Mouse (Mus musculus) forebrain, embryonic 15.5 days (tissue): Measurements from ENCODE around the gene Igf2. TPM values are rescaled to one million over a fixed set of nuclear protein-coding genes. Genes with fewer than 3 reads are reported as not detected.

Experiments
- ATAC-seq: fragments of 200-750 bp; cut with Nextera tagmentation; replicated peaks from 2 replicates; pipeline ENCODE4 v1.8.0; 2017; ENCODE audit warnings: mild to moderate bottlenecking, moderate TSS enrichment, moderate library complexity
- H3K27ac ChIP-seq: fragments of 300-500 bp; sonication (generic); replicated peaks from 2 replicates; pipeline ENCODE4 v1.5.1; 2015; ENCODE audit warnings: mild to moderate bottlenecking, inconsistent platforms
- H3K27me3 ChIP-seq: fragments of 300-500 bp; sonication (generic); 2 replicates; pipeline ENCODE4 v1.6.1; 2015; ENCODE audit warnings: inconsistent platforms
- H3K36me3 ChIP-seq: fragments of 300-500 bp; sonication (generic); 2 replicates; pipeline ENCODE4 v1.6.1; 2015; ENCODE audit warnings: mild to moderate bottlenecking, inconsistent platforms
- H3K4me1 ChIP-seq: fragments of 300-500 bp; sonication (generic); 2 replicates; pipeline ENCODE4 v1.6.1; 2015; ENCODE audit warnings: inconsistent platforms
- H3K4me2 ChIP-seq: fragments of 300-500 bp; sonication (generic); replicated peaks from 2 replicates; pipeline ENCODE4 v1.6.1; 2015; ENCODE audit warnings: mild to moderate bottlenecking, inconsistent platforms
- H3K4me3 ChIP-seq: fragments of 300-500 bp; sonication (generic); 2 replicates; pipeline ENCODE4 v1.5.1; 2015; ENCODE audit warnings: mild to moderate bottlenecking, inconsistent platforms
- H3K9ac ChIP-seq: fragments of 300-500 bp; sonication (generic); replicated peaks from 2 replicates; pipeline ENCODE4 v1.6.1; 2015; ENCODE audit warnings: mild to moderate bottlenecking, inconsistent platforms
- H3K9me3 ChIP-seq: fragments of 300-500 bp; sonication (generic); 2 replicates; pipeline ENCODE4 v1.6.1; 2016; ENCODE audit warnings: inconsistent platforms
- WGBS: fragments of 180-500 bp; shearing (Covaris S2); methylation state at CpG from one replicate; pipeline ENCODE4 v1.1.7; 2015; ENCODE audit warnings: mixed read lengths; 5-methylcytosine and 5-hydroxymethylcytosine counted together
- polyA plus RNA-seq: library from polyadenylated mRNA; unstranded; fragments of >200 nt; fragmentation: Nextera tagmentation; extraction: Ambion mirVana; gene quantifications from 2 replicates; pipeline ENCODE4 v1.2.1, GENCODE M21; 2015

The Igf2 gene
- 60.0 and 64.7 TPM in 2 replicates for polyA plus RNA-seq

DNA sequence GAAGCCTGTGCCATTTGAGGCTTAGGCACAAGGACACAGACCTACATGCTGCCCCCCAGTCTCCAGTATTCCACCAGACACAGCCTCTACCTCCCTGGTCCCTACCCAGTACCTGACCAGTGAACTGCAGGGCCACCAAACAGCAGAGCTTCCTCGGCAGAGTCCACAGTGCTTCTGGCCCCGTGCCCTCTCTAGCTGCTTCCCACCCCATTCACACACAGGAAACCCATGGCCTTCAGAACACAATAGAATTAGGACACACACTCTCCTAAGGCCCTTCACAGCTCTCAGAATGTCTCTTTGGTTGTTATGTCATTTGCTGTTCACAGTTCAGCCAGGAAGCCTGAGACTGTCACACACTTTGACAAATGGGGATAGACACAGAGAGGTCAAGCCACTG is at the start of gene Igf2:
TSS of gene Igf2 (minus strand) at position 158 of the 400 bp plus-strand sequence.
- H3K4me1 ChIP-seq: peaks cover 12% of the 10 kb centered on the region
- H3K27me3 ChIP-seq: peaks cover 48% of the 10 kb centered on the region
- 66% methylated on average over 2 of the region's 2 CpGs for WGBS
- no peak within 1 kb of the TSS for H3K4me3 ChIP-seq
- no peak within 1 kb of the TSS for H3K27ac ChIP-seq
- H3K9me3 ChIP-seq: no peaks in the 10 kb centered on the region
- no peak within 1 kb of the TSS for H3K9ac ChIP-seq
- no peak within 1 kb of the TSS for H3K4me2 ChIP-seq
- ATAC-seq: no peak
- H3K36me3 ChIP-seq: no peaks in the 10 kb centered on the region

DNA sequence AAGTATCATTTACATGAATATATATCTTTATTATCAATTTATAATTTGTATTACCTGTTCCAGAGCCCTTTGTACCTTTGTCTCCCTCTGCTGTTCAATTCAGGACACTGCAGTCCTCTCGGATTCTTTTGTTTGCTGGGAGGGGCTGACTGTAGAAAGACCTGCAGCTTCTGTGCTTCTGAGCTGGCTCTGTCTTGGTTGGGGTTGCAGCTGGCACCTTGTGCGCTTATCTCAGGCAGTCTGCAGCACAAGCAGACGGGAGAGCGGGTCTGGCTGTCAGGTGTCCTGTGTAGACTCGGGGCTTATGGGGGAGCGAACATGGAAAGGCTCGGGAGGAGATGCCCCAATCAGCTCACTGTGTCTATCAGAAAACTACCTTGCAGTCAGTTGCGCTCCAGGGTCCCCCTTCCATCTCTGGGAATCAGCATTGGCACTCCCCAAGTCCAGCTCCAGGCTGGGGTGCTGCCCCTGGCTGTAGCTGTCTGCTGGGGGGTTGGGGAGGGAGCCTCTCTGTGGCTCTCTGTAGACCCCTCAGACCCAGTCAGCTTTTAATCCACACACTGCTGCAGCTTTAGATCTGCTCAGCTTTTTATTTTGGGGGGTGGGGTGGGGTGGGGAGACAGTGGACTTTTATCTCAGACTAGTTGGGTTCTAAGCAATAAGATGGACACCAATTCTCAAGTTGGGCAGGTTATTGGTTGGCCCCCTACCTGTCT is 48.3 kb upstream of the Igf2 start:
- peak; percentile 63; the same call in 1 of the 2 replicates for ATAC-seq

DNA sequence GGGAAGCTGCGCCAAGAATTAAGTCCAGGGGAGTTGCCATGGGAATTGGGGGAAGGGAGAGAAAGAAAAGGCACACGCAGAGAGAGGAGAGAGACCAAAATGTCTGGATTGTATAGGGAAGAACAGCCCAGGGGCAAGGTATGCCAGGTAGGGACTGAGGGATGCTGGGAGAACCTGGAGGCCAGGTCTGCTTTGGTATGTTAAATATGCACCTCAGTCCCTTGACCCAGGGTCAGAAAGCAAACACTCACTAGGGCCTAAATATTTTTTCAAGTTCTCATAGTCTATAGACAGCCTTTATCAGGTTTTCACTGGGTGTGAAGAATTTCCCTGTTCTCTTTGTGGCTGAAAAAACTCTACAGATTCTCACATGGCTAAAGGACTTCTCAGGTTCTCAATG is 40.3 kb upstream of the Igf2 start:
- Histone ChIP-seq H3K9me3 (no peaks in the 10 kb centered on the region), H3K27me3 (no peaks in the 10 kb centered on the region), H3K4me3 (no peak overlapping the region), H3K4me2 (no peak overlapping the region), H3K36me3 (no peaks in the 10 kb centered on the region), H3K9ac (no peak overlapping the region), H3K4me1 (no peaks in the 10 kb centered on the region), H3K27ac (no peak overlapping the region)
- 78% methylated on average over 2 of the region's 2 CpGs for WGBS
- no peak for ATAC-seq

More for the DNA sequence above, 48.3 kb upstream of the Igf2 start:
- 15% methylated on average over 8 of the region's 8 CpGs for WGBS
- Histone ChIP-seq H3K27ac (no peak overlapping the region; the same call in 1 of the 2 replicates), H3K9me3 (no peaks in the 10 kb centered on the region), H3K4me1 (no peaks in the 10 kb centered on the region), H3K4me3 (peak overlapping the region; percentile 35), H3K36me3 (no peaks in the 10 kb centered on the region), H3K9ac (peak overlapping the region; percentile 54), H3K4me2 (peak overlapping the region; percentile 45), H3K27me3 (no peaks in the 10 kb centered on the region)

DNA sequence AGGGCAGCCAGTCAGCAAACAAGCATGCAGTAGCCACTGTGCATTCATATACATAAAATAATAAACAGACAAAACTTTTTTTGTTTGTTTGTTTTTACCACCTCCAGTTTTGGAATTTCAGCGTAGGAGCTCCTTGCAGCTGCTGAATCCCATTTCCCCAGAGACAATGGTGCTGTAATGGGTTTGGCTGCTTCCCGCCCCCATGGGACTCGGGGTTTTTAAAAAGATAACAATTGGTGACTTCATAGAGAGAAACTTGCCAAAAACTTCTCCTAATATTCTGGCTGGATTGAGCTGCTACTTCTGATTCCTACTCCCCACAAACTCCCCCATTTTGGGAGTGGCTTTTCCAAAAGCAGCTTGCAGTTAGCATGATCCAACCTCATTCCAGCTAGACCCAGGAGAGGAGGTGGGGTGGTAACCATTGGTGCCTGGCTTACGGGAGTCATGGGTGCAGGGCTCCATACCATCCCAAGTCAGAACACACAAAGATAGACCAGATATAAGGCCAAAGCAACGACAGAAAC is 32.8 kb upstream of the Igf2 start:
- H3K4me3 ChIP-seq: no peak overlapping the region
- no peak for ATAC-seq
- no peak overlapping the region for H3K9ac ChIP-seq
- H3K27ac ChIP-seq: no peak overlapping the region
- H3K4me1 ChIP-seq: no peaks in the 10 kb centered on the region
- WGBS: 62% methylated on average over 5 of the region's 5 CpGs
- H3K36me3 ChIP-seq: no peaks in the 10 kb centered on the region
- H3K27me3 ChIP-seq: no peaks in the 10 kb centered on the region
- H3K9me3 ChIP-seq: no peaks in the 10 kb centered on the region
- no peak overlapping the region for H3K4me2 ChIP-seq

DNA sequence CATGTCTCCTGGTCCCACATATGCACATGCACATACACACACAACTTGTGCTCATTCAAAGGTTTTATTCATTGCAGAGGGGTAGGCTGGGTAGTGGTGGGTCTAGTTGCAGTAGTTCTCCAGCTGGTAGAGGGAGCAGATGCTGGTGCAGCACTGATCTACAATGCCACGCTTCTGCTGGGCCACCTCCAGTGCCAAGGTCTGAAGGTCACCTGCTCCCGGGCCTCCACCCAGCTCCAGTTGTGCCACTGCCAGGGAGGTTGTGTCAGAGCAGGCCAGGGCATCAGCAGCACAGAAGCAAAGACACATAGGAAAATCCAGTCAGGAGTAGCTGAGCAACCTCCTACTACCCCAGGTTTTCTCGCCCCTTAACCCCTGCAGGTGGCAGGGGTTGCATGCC is 12.0 kb upstream of the Igf2 start:
- Histone ChIP-seq H3K27ac (no peak overlapping the region), H3K9ac (no peak overlapping the region), H3K36me3 (no peaks in the 10 kb centered on the region), H3K9me3 (no peaks in the 10 kb centered on the region), H3K27me3 (no peaks in the 10 kb centered on the region), H3K4me1 (no peaks in the 10 kb centered on the region), H3K4me2 (no peak overlapping the region), H3K4me3 (no peak overlapping the region)
- 88% methylated on average over 3 of the region's 3 CpGs for WGBS
- ATAC-seq: no peak

DNA sequence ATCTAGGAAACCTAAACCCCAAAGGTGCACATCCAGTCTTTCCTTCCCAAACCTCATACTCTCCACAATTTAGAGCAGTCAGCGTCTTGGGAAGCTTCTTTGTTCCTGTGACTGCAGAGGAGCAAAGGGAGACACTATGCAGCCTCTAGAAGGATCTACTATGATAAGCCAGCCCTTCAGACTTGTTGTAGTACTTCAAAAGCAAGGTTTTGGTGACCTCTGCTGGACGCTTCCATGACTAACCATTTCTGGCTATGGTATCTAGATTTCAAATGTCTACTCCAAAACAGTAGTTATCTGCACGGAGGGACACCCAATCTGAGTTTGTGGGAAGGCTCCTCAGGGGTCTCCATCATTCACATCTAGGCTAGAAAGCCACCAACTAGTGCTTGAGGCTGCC is 9.0 kb upstream of the Igf2 start:
- no peak for ATAC-seq
- H3K27me3 ChIP-seq: no peaks in the 10 kb centered on the region
- H3K4me1 ChIP-seq: no peaks in the 10 kb centered on the region
- H3K9me3 ChIP-seq: no peaks in the 10 kb centered on the region
- no peaks in the 10 kb centered on the region for H3K36me3 ChIP-seq
- H3K27ac ChIP-seq: no peak overlapping the region
- H3K4me3 ChIP-seq: no peak overlapping the region
- no peak overlapping the region for H3K4me2 ChIP-seq
- 11% methylated on average over 3 of the region's 3 CpGs for WGBS
- H3K9ac ChIP-seq: no peak overlapping the region

DNA sequence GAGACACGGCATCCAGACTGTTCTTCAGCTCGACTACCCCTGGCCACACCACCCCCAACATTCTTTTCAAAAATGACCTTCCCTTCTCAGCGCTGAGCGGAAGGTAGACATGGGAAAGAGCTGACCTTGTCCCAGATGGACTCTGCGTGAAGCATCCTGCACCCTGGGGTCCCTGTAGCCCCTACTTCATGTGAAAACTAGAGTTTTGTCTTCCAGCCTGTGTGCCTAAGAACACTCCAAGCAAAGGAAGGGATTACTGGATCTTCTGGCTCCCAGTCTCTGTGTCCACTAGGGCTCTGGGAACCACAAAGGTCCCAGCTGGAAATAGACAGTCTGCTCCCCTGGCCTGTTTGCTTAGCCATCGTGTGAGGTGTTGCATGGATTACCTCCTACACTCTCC is 8.5 kb upstream of the Igf2 start:
- no peak for ATAC-seq
- H3K36me3 ChIP-seq: no peaks in the 10 kb centered on the region
- no peak overlapping the region for H3K9ac ChIP-seq
- no peak overlapping the region for H3K4me2 ChIP-seq
- H3K4me1 ChIP-seq: no peaks in the 10 kb centered on the region
- no peaks in the 10 kb centered on the region for H3K9me3 ChIP-seq
- WGBS: 70% methylated on average over 6 of the region's 6 CpGs
- no peak overlapping the region for H3K4me3 ChIP-seq
- H3K27ac ChIP-seq: no peak overlapping the region
- no peaks in the 10 kb centered on the region for H3K27me3 ChIP-seq

DNA sequence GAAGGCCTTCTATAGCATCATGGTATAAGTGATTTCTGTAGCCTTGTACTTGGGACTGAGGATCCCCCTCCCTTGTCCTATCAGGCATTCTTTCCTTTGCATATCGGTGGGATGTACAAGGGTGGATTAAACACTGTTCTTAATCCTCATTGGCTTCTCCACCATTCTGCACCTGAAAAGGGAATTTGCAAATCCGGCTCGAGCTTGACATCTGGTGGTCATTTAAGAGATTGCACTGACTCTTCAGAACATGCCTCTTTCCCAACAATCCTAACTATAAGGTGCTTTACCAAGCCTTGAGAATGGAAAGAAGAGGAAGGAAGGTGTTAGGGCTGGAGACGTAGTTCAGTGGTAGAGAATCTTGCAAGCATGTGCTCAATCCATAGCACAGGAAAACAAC is 5.5 kb upstream of the Igf2 start:
- no peak overlapping the region for H3K9ac ChIP-seq
- peak; percentile 36; the same call in 1 of the 2 replicates for ATAC-seq
- no peaks in the 10 kb centered on the region for H3K36me3 ChIP-seq
- no peak overlapping the region for H3K4me2 ChIP-seq
- 8% methylated on average over 4 of the region's 4 CpGs for WGBS
- H3K9me3 ChIP-seq: no peaks in the 10 kb centered on the region
- H3K27ac ChIP-seq: no peak overlapping the region
- no peak overlapping the region for H3K4me3 ChIP-seq
- H3K4me1 ChIP-seq: peaks cover 7% of the 10 kb centered on the region; the same call in 1 of the 2 replicates
- H3K27me3 ChIP-seq: no peaks in the 10 kb centered on the region

DNA sequence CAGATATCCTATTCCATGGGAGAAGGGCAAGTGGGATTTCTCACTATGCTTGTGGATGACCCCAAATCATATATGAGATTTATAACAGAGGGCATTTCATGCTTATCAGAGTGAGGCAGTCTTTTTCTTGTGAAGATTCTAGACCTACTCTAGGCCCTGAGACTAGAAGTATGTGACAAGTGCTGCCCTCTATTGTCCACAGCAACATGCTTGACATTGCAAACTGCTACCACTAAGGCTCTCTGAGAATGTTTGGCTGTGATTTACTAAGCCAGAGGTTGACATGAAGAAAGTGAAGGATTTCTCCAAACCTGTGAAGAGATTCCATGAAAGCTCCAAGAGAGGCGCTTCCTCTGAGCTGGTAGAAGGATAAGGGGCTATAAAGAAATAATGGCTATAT is 4.5 kb upstream of the Igf2 start:
- Histone ChIP-seq H3K36me3 (no peaks in the 10 kb centered on the region), H3K4me1 (peaks cover 7% of the 10 kb centered on the region; the same call in 1 of the 2 replicates), H3K9me3 (no peaks in the 10 kb centered on the region), H3K27me3 (peaks cover 6% of the 10 kb centered on the region), H3K4me3 (no peak overlapping the region), H3K4me2 (no peak overlapping the region), H3K27ac (no peak overlapping the region), H3K9ac (no peak overlapping the region)
- 97% methylated on average over 1 of the region's 1 CpGs for WGBS
- ATAC-seq: no peak

DNA sequence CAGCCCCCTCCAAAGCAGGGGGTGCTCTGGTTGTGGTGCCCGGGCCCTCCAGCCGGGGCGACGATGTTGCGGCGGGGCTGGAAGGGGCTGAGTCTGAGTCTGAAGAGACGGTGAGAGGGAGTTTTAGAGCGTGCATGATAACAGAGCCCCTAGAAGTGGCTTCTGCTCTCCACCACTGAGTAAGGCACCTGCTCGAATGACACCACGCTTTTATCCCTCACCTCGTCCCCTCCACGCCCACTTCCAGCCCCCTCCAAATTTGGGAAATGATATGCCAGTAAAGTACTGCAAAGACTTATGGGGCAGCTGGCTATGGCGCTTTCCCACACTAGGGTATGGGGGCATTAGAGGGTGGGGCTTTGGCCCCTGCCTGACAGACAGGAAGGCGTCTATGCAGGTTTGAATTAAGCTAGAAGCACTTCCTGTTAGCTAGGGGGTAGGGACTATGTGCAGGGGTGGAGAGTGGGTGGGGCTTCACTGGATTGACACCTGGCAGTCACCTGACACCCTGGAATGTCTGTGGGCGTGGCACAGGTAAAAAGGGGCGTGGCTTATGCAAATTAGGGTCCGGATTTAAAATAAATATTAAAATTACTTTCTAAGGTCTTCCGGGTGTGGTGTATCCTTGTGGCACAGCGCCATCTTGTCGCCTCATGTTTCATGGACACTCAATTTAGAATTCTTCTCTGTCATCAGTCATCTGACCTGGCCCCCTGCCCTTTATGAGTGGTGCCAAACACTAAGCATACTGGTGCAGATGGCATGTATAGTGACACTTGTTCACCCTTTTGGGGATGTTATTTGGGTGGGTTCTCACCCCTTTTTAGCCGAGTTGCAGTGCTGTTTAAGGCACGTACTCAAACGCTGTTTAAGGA is 3.4 kb upstream of the Igf2 start, which contains the start of gene Gm49394:
TSS of gene Gm49394 (minus strand) at position 192 of the 875 bp plus-strand sequence.
- Histone ChIP-seq H3K4me2 (no peak within 1 kb of the TSS), H3K9me3 (no peaks in the 10 kb centered on the region), H3K9ac (no peak within 1 kb of the TSS), H3K36me3 (no peaks in the 10 kb centered on the region), H3K4me3 (no peak within 1 kb of the TSS), H3K27ac (peak within 1 kb of the TSS; percentile 63; the same call in 1 of the 2 replicates), H3K27me3 (peaks cover 17% of the 10 kb centered on the region), H3K4me1 (peaks cover 7% of the 10 kb centered on the region; the same call in 1 of the 2 replicates)
- 86% methylated on average over 23 of the region's 23 CpGs for WGBS
- ATAC-seq: no peak

DNA sequence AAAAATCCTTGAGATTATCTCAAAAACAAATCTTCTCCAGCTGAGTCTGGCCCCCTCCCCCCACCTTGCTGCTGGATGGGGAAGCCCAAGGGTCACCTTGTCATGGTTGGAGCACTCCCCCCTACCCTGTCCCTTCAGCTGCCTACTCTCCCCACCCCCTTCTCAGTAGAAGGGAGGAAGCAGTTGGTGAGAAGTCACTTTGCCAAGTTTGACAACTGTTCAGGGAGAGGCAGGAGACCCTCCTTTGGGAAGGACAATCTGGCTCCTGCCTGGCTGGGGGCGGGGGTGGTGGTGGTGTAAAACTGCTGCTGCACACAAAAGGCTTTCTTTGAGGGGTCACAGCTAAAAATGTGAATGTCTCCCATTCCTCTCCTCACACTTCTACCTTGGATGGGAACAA is 1.7 kb upstream of the Igf2 start:
- WGBS: 70% methylated on average over 1 of the region's 1 CpGs
- Histone ChIP-seq H3K36me3 (no peaks in the 10 kb centered on the region), H3K4me3 (no peak overlapping the region), H3K9me3 (no peaks in the 10 kb centered on the region), H3K9ac (no peak overlapping the region), H3K27ac (peak overlapping the region; percentile 63; the same call in 1 of the 2 replicates), H3K4me1 (peaks cover 12% of the 10 kb centered on the region), H3K4me2 (no peak overlapping the region), H3K27me3 (peaks cover 33% of the 10 kb centered on the region)
- ATAC-seq: no peak

DNA sequence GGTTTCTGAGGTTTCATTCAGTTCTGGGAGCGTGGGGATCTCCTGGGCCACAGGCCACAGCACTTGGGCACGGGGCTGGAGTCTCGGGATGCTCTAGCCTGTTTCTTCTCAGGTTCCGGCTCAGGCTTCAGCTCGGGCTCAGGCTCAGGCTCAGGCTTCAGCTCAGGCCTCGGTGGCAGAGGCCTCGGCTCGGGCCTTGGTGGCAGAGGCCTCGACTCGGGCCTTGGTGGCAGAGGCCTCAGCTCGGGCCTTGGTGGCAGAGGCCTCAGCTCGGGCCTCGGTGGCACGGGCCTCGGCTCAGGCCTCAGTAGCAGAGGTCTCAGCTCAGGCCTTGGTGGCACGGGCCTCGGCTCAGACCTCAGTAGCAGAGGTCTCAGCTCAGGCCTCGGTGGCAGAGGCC is 905 bp upstream of the Igf2 start:
- Histone ChIP-seq H3K27me3 (peaks cover 41% of the 10 kb centered on the region), H3K36me3 (no peaks in the 10 kb centered on the region), H3K9ac (no peak overlapping the region), H3K4me3 (no peak overlapping the region), H3K4me1 (peaks cover 12% of the 10 kb centered on the region), H3K27ac (no peak overlapping the region), H3K9me3 (no peaks in the 10 kb centered on the region), H3K4me2 (no peak overlapping the region)
- ATAC-seq: no peak
- WGBS: 94% methylated on average over 18 of the region's 18 CpGs
